Mouse (Mus musculus) stomach, embryonic 14.5 days (tissue): ENCODE measurements around the gene Smok2b. TPM values are rescaled to one million over a fixed set of nuclear protein-coding genes. Genes with fewer than 3 reads are reported as not detected.
"Not testable (repeated sequence)": the region's sequence is repeated elsewhere in the genome, so short reads cannot be mapped to it uniquely, and the experiment has no call there.

Source experiments
- ATAC-seq: fragments of 200-750 bp; cut with Nextera tagmentation; 2 replicates; pipeline ENCODE4 v1.8.0; 2017; ENCODE audit warnings: low read depth, moderate TSS enrichment; ENCODE audit not compliant: insufficient number of reproducible peaks, insufficient read depth, low FRiP score
- H3K27ac ChIP-seq: fragments of 300-500 bp; sonication (generic); 2 replicates; pipeline ENCODE4 v1.5.1; 2014; ENCODE audit warnings: mild to moderate bottlenecking, low read length, moderate library complexity, mixed read lengths
- H3K27me3 ChIP-seq: fragments of 300-500 bp; sonication (generic); 2 replicates; pipeline ENCODE4 v1.6.1; 2014; ENCODE audit warnings: low read length, control low read depth, mixed read lengths; ENCODE audit not compliant: control insufficient read depth, insufficient read depth
- H3K36me3 ChIP-seq: fragments of 300-500 bp; sonication (generic); 2 replicates; pipeline ENCODE4 v1.6.1; 2014; ENCODE audit warnings: mild to moderate bottlenecking, control low read depth, low read length, moderate library complexity, mixed read lengths; ENCODE audit not compliant: control insufficient read depth, insufficient read depth
- H3K4me1 ChIP-seq: fragments of 300-500 bp; sonication (generic); 2 replicates; pipeline ENCODE4 v1.6.1; 2014; ENCODE audit warnings: low read length, control low read depth, mixed read lengths; ENCODE audit not compliant: control insufficient read depth, insufficient read depth
- H3K4me2 ChIP-seq: fragments of 300-500 bp; sonication (generic); replicated peaks from 2 replicates; pipeline ENCODE4 v1.6.1; 2014; ENCODE audit warnings: low read depth, low read length, control low read depth
- H3K4me3 ChIP-seq: fragments of 300-500 bp; sonication (generic); 2 replicates; pipeline ENCODE4 v1.5.1; 2014; ENCODE audit warnings: low read depth, low read length, control low read depth
- H3K9ac ChIP-seq: fragments of 300-500 bp; sonication (generic); replicated peaks from 2 replicates; pipeline ENCODE4 v1.6.1; 2014; ENCODE audit warnings: low read depth, mild to moderate bottlenecking, control low read depth, low read length, moderate library complexity, mixed read lengths
- H3K9me3 ChIP-seq: fragments of 300-500 bp; sonication (generic); 2 replicates; pipeline ENCODE4 v1.6.1; 2016; ENCODE audit warnings: low read depth, low read length, control low read depth; ENCODE audit not compliant: control insufficient read depth
- WGBS: fragments of 180-500 bp; shearing (Covaris S2); extraction: QIAGEN DNeasy Blood & Tissue Kit; methylation state at CpG from one replicate; pipeline ENCODE4 v1.1.7; 2014; 5-methylcytosine and 5-hydroxymethylcytosine counted together
- polyA plus RNA-seq: library from polyadenylated mRNA; unstranded; fragments of >200 nt; fragmentation: Nextera tagmentation; extraction: Ambion mirVana; gene quantifications from 2 replicates; pipeline ENCODE4 v1.2.1, GENCODE M21; 2014

Gene Smok2b
- polyA plus RNA-seq, 1 experiment from 2014 or later: not detected

GRCm38 (mm10) chr17:13214169-13214568 lies 15.9 kb upstream of the Smok2b start:
- Histone ChIP-seq H3K36me3 (no peaks in the 10 kb centered on the region), H3K27me3 (no peaks in the 10 kb centered on the region), H3K4me1 (no peaks in the 10 kb centered on the region), H3K9ac (no peak overlapping the region), H3K9me3 (peaks cover 76% of the 10 kb centered on the region), H3K27ac (no peak overlapping the region), H3K4me2 (no peak overlapping the region), H3K4me3 (no peak overlapping the region)
- ATAC-seq: no peak
- 58% methylated on average over 4 of the region's 4 CpGs for WGBS

- no peaks in the 10 kb centered on the region for H3K36me3 ChIP-seq
- no peak overlapping the region for H3K4me2 ChIP-seq
- H3K27me3 ChIP-seq: no peaks in the 10 kb centered on the region
- no peak for ATAC-seq
- no peak overlapping the region for H3K27ac ChIP-seq
- WGBS: 81% methylated on average over 2 of the region's 2 CpGs
- H3K9me3 ChIP-seq: peaks cover 80% of the 10 kb centered on the region
- H3K4me3 ChIP-seq: no peak overlapping the region
- H3K9ac ChIP-seq: no peak overlapping the region
- H3K4me1 ChIP-seq: no peaks in the 10 kb centered on the region
These were observed 14.5 kb upstream of the Smok2b start for GRCm38 (mm10) chr17:13215595-13215994.

GRCm38 (mm10) chr17:13220888-13221287 lies 9.2 kb upstream of the Smok2b start, which contains the start of gene Smok2a:
TSS of gene Smok2a (plus strand) at chr17:13221188.
- no peak for ATAC-seq
- no peaks in the 10 kb centered on the region for H3K27me3 ChIP-seq
- peaks cover 49% of the 10 kb centered on the region for H3K9me3 ChIP-seq
- H3K36me3 ChIP-seq: no peaks in the 10 kb centered on the region
- no peak within 1 kb of the TSS for H3K27ac ChIP-seq
- no peaks in the 10 kb centered on the region for H3K4me1 ChIP-seq
- H3K4me3 ChIP-seq: no peak within 1 kb of the TSS
- no peak within 1 kb of the TSS for H3K9ac ChIP-seq
- WGBS: 88% methylated on average over 3 of the region's 3 CpGs
- no peak within 1 kb of the TSS for H3K4me2 ChIP-seq

- WGBS: 86% methylated on average over 2 of the region's 2 CpGs
- not testable (repeated sequence) for H3K4me3 ChIP-seq, H3K27me3 ChIP-seq, H3K27ac ChIP-seq, H3K9ac ChIP-seq, H3K36me3 ChIP-seq, H3K4me1 ChIP-seq, H3K4me2 ChIP-seq, ATAC-seq
- peaks cover 46% of the 10 kb centered on the region for H3K9me3 ChIP-seq
These were observed 8.1 kb upstream of the Smok2b start for GRCm38 (mm10) chr17:13221921-13222320.

GRCm38 (mm10) chr17:13239461-13239860 lies 9.4 kb downstream of the Smok2b start:
- peaks cover 30% of the 10 kb centered on the region for H3K9me3 ChIP-seq
- H3K4me3 ChIP-seq, H3K27ac ChIP-seq, H3K4me2 ChIP-seq, H3K27me3 ChIP-seq, H3K36me3 ChIP-seq, ATAC-seq, H3K4me1 ChIP-seq, H3K9ac ChIP-seq: not testable (repeated sequence)
- 85% methylated on average over 4 of the region's 4 CpGs for WGBS

- H3K4me2 ChIP-seq, H3K27me3 ChIP-seq, H3K4me1 ChIP-seq, H3K9ac ChIP-seq, H3K36me3 ChIP-seq, H3K4me3 ChIP-seq, H3K27ac ChIP-seq: not testable (repeated sequence)
- peaks cover 18% of the 10 kb centered on the region for H3K9me3 ChIP-seq
- peak; percentile 21; the same call in 1 of the 2 replicates for ATAC-seq
- 85% methylated on average over 7 of the region's 13 CpGs for WGBS
These were observed 11.0 kb downstream of the Smok2b start for GRCm38 (mm10) chr17:13240807-13241727.

GRCm38 (mm10) chr17:13254786-13255185 lies 24.7 kb downstream of the Smok2b start:
- not testable (repeated sequence) for H3K4me1 ChIP-seq, ATAC-seq, H3K27ac ChIP-seq, H3K4me3 ChIP-seq, H3K9ac ChIP-seq, H3K36me3 ChIP-seq, H3K9me3 ChIP-seq, H3K27me3 ChIP-seq, H3K4me2 ChIP-seq
- 68% methylated on average over 1 of the region's 5 CpGs for WGBS
